Mouse (Mus musculus) heart, adult 2 months (tissue): ENCODE data around the gene Hint1.

ENCODE experiments used
- CTCF ChIP-seq: fragments of 200-600 bp; IDR thresholded peaks from 2 replicates; pipeline ENCODE4 v1.8.1; 2022; ENCODE audit warnings: antibody characterized with exemption, mild to moderate bottlenecking, moderate library complexity
- EP300 ChIP-seq: fragments of 200-500 bp; IDR thresholded peaks from 2 replicates; pipeline ENCODE4 v1.6.1; 2011; ENCODE audit warnings: low read depth, low read length, control low read depth; ENCODE audit not compliant: insufficient read depth

GRCm38 (mm10) chr11:54905086-54905485, 38.9 kb downstream of the Hint1 start:
- TF ChIP-seq CTCF (no peak), EP300 (no peak)
